Mouse (Mus musculus) testis, adult 2 months (tissue): ENCODE results near the gene Gnb2.

Source experiments
- CTCF ChIP-seq: fragments of 200-500 bp; IDR thresholded peaks from 2 replicates; pipeline ENCODE4 v1.5.1; 2012; ENCODE audit warnings: low read depth, mild to moderate bottlenecking, inconsistent platforms, low read length, moderate library complexity; ENCODE audit not compliant: control insufficient read depth, insufficient read depth, insufficient replicate concordance
- POLR2A ChIP-seq: fragments of 200-500 bp; IDR thresholded peaks from 2 replicates; pipeline ENCODE4 v1.6.1; 2012; ENCODE audit warnings: low read depth, mild to moderate bottlenecking, inconsistent platforms, low read length, moderate library complexity; ENCODE audit not compliant: control insufficient read depth

DNA sequence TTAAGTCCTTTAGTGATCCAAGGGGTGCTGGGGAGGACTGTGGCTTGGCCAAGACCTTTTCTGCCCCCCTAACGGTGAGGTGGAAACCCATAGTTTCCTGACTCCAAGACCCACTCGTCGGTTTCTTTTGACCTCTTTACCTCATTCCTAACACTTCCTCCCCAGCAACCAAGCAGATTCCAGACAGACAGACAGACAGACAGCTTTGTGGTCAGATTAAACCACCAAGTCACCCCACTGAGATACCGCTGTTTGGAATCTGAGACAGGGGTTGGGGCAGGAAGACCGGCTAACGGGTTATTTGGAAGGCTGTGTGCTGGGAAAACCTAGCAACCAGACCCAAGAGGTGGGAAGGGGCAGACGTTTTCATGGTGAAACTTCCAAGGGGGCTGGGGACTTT is 36.9 kb upstream of the Gnb2 start:
- TF ChIP-seq CTCF = no peak
- TF ChIP-seq POLR2A = no peak
